Mouse (Mus musculus) Patski (cell line): Measurements from ENCODE around the gene Maml2. TPM values are rescaled to one million over a fixed set of nuclear protein-coding genes. Genes with fewer than 3 reads are reported as not detected.

Experiments used
- ATAC-seq: fragments of 100-300 bp; one replicate; pipeline ENCODE4 v1.8.0; 2021
- CTCF ChIA-PET: fragments of 350-600 bp; sonication (Branson Sonifier 250); formaldehyde crosslinking; loops from one replicate; lab custom pipeline; 2022; ENCODE audit warnings: inconsistent platforms; lab: Charles Lee
- POLR2A ChIA-PET: fragments of 350-600 bp; sonication (Branson Sonifier 250); formaldehyde crosslinking; loops from one replicate; lab custom pipeline; 2022; ENCODE audit warnings: antibody characterized with exemption, inconsistent platforms; lab: Charles Lee
- DNase-seq: peaks from one replicate; pipeline ENCODE4 v3.0.0-alpha.2; 2011; ENCODE audit warnings: low read depth, low spot score
- H3K27me3 ChIP-seq: fragments of 371-371 bp; one replicate; pipeline ENCODE4 v1.5.1; 2021
- CTCF ChIP-seq: fragments of 100-300 bp; IDR thresholded peaks from one replicate; pipeline ENCODE4 v1.5.1; 2021
- in situ Hi-C: fragments of 300-500 bp; cut with MboI; formaldehyde crosslinking; loops from 3 replicates; pipeline ENCODE4 v1.11.1; 2018; ENCODE audit warnings: low pct_unique_long_range_greater_than_20kb, mixed read lengths
- polyA plus RNA-seq: library from polyadenylated mRNA; unstranded; gene quantifications from one replicate; pipeline ENCODE4 v1.2.3, GENCODE M21; 2021

The Maml2 gene
- polyA plus RNA-seq, 1 experiment from 2014 or later = 10.5 TPM

GRCm38 (mm10) chr9:13752543-13752942 lies 454.8 kb downstream of the Maml2 start:
- in situ Hi-C loops = no loop called here
- H3K27me3 ChIP-seq = no peaks in the 10 kb centered on the region
- ChIA-PET CTCF (interaction anchor here (1.1 to 1.4 kb wide), 2 partner anchors 24 to 87 kb away, joined by 3 read pairs; no protein-coding TSS in a partner anchor), POLR2A (no interaction called here)
- no peak for DNase-seq
- TF ChIP-seq CTCF = no peak
- no peak for ATAC-seq

Other genes with a start within 250 kb of the Maml2 start
- gene Jrkl, start 52.1 kb upstream of the Maml2 start, polyA plus RNA-seq = 8.8 TPM
- gene Ccdc82, start 51.0 kb upstream of the Maml2 start, polyA plus RNA-seq = 11.8 TPM
- not detected for gene Gm17571, start 148.8 kb downstream of the Maml2 start, polyA plus RNA-seq